Mouse (Mus musculus) heart, adult 2 months (tissue): ENCODE measurements around the gene Prkcz. TPM values are rescaled to one million over a fixed set of nuclear protein-coding genes. Genes with fewer than 3 reads are reported as not detected.
A peak's percentile ranks its signal among the peaks of the same experiment; 100 is the strongest.

ENCODE experiments used
- DNase-seq, 2 experiments: peaks; one replicate each; pipeline ENCODE4 v3.0.0; 2021
- H3K27ac ChIP-seq: fragments of 200-600 bp; 2 replicates; pipeline ENCODE4 v1.8.1; 2022
- H3K27me3 ChIP-seq: fragments of 200-500 bp; 2 replicates; pipeline ENCODE4 v1.6.1; 2012; ENCODE audit warnings: mild to moderate bottlenecking, low read length, inconsistent platforms, mixed read lengths; ENCODE audit not compliant: control insufficient read depth, insufficient read depth
- H3K36me3 ChIP-seq: fragments of 200-500 bp; 2 replicates; pipeline ENCODE4 v1.6.1; 2012; ENCODE audit warnings: low read length, inconsistent platforms; ENCODE audit not compliant: control insufficient read depth, insufficient read depth
- H3K4me1 ChIP-seq: fragments of 200-500 bp; 2 replicates; pipeline ENCODE4 v1.6.1; 2011; ENCODE audit warnings: low read length; ENCODE audit not compliant: control insufficient read depth, insufficient read depth
- H3K4me3 ChIP-seq: fragments of 200-600 bp; 2 replicates; pipeline ENCODE4 v1.8.1; 2022
- H3K79me2 ChIP-seq: fragments of 200-500 bp; replicated peaks from 2 replicates; pipeline ENCODE4 v1.6.1; 2012; ENCODE audit warnings: mild to moderate bottlenecking, inconsistent platforms, low read length, moderate library complexity, mixed read lengths; ENCODE audit not compliant: control insufficient read depth, insufficient read depth
- H3K9ac ChIP-seq: fragments of 200-500 bp; 2 replicates; pipeline ENCODE4 v1.6.1; 2012; ENCODE audit warnings: low read depth, mild to moderate bottlenecking, control low read depth, inconsistent platforms, low read length, mixed read lengths
- CTCF ChIP-seq: fragments of 200-600 bp; IDR thresholded peaks from 2 replicates; pipeline ENCODE4 v1.8.1; 2022; ENCODE audit warnings: antibody characterized with exemption, mild to moderate bottlenecking, moderate library complexity
- EP300 ChIP-seq: fragments of 200-500 bp; IDR thresholded peaks from 2 replicates; pipeline ENCODE4 v1.6.1; 2011; ENCODE audit warnings: low read depth, low read length, control low read depth; ENCODE audit not compliant: insufficient read depth
- POLR2A ChIP-seq: fragments of 200-500 bp; IDR thresholded peaks from 2 replicates; pipeline ENCODE4 v1.6.1; 2011; ENCODE audit warnings: mild to moderate bottlenecking, low read depth, low read length, control low read depth; ENCODE audit not compliant: insufficient read depth
- WGBS: fragments of 180-500 bp; shearing (Covaris S2); methylation state at CpG from one replicate; pipeline ENCODE4 v1.1.7; 2018; 5-methylcytosine and 5-hydroxymethylcytosine counted together
- intact Hi-C: fragments of 180-260 bp; cut with DNase I; formaldehyde crosslinking; loops from one replicate; pipeline ENCODE4 v1.15.1; 2025
- polyA plus RNA-seq: library from polyadenylated mRNA; depleted of rRNA; stranded (reverse); fragments of >200 nt; gene quantifications from 2 replicates; pipeline ENCODE4 v1.2.3, GENCODE M21; 2012
- total RNA-seq, 2 experiments: library from RNA; stranded (reverse); gene quantifications; 2 replicates each; pipeline ENCODE4 v1.2.3; 2021

Gene Prkcz
- total and polyA plus RNA-seq, 3 experiments: 1.5 to 2.6 (median 2.3) TPM

- Histone ChIP-seq H3K4me1 (no peaks in the 10 kb centered on the region), H3K4me3 (no peak overlapping the region), H3K27me3 (no peaks in the 10 kb centered on the region), H3K27ac (no peak overlapping the region), H3K36me3 (no peaks in the 10 kb centered on the region), H3K79me2 (no peaks in the 10 kb centered on the region), H3K9ac (no peak overlapping the region)
- TF ChIP-seq CTCF (no peak), EP300 (no peak), POLR2A (no peak)
- no peak for DNase-seq
- intact Hi-C loops: no loop called here
- WGBS: 59% methylated on average over 7 of the region's 7 CpGs
Observed at GRCm38 (mm10) chr4:155354546-155354945, 6.6 kb downstream of the Prkcz start.

GRCm38 (mm10) chr4:155354035-155354434, 7.1 kb downstream of the Prkcz start:
- intact Hi-C loops: no loop called here
- DNase-seq: no peak
- no peak for TF ChIP-seq EP300
- no peak for TF ChIP-seq CTCF
- no peak for TF ChIP-seq POLR2A
- H3K9ac ChIP-seq: no peak overlapping the region
- H3K27ac ChIP-seq: no peak overlapping the region
- no peak overlapping the region for H3K4me3 ChIP-seq
- no peaks in the 10 kb centered on the region for H3K79me2 ChIP-seq
- H3K4me1 ChIP-seq: no peaks in the 10 kb centered on the region
- no peaks in the 10 kb centered on the region for H3K36me3 ChIP-seq
- H3K27me3 ChIP-seq: no peaks in the 10 kb centered on the region
- 76% methylated on average over 6 of the region's 6 CpGs for WGBS

DNA sequence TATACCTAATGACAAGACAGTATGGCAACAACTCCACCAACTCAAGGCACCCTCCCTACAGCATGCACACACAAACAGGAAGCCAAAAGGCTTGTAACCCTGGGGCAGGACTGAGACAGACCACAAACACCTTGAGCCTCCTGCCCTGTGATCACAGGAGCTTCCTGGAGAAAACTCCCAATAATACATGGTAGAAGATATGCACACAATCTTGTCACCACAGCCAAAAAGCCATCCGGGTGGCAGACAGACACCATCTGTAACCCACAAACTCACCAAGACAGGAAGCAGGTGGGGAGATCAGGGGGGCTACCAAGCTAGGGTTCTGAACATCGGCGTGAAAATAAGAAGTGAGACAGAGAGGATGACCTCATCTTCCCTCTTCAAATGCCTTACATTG, 8.6 kb downstream of the Prkcz start:
- no peaks in the 10 kb centered on the region for H3K36me3 ChIP-seq
- no peak for DNase-seq
- TF ChIP-seq CTCF: no peak
- no peak for TF ChIP-seq EP300
- no peak for TF ChIP-seq POLR2A

DNA sequence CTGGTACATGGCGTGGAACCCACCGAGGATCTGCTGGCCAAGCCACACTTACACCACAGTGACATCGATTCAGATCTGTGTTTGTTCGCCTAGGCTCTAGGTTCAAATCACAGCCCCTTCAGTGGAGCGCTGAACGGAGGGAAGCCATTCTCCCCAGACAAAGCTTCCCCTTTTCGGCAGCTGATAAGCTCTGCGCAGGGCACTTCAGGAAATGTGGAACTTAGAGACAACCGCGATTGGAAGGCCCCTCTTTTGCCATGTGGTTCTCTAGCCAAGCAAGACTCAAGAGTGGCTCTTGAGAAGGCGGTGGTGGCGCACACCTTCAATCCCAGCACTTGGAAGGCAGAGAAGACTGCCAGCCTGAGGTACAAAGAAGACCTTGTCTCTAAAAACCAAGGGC, 14.8 kb downstream of the Prkcz start:
- Histone ChIP-seq H3K27ac (no peak overlapping the region), H3K4me1 (peaks cover 4% of the 10 kb centered on the region), H3K27me3 (peaks cover 3% of the 10 kb centered on the region), H3K36me3 (no peaks in the 10 kb centered on the region), H3K9ac (no peak overlapping the region), H3K79me2 (no peaks in the 10 kb centered on the region), H3K4me3 (no peak overlapping the region)
- TF ChIP-seq POLR2A: no peak
- 65% methylated on average over 12 of the region's 12 CpGs for WGBS
- no peak for DNase-seq
- intact Hi-C loops: no loop called here

More for the DNA sequence above, 8.6 kb downstream of the Prkcz start:
- WGBS: 64% methylated on average over 3 of the region's 3 CpGs
- Histone ChIP-seq H3K4me1 (no peaks in the 10 kb centered on the region), H3K4me3 (no peak overlapping the region), H3K27me3 (no peaks in the 10 kb centered on the region), H3K27ac (no peak overlapping the region), H3K9ac (no peak overlapping the region), H3K79me2 (no peaks in the 10 kb centered on the region)
- intact Hi-C loops: no loop called here

- Histone ChIP-seq H3K27ac (no peak overlapping the region), H3K4me3 (peak overlapping the region; percentile 49), H3K27me3 (peaks cover 3% of the 10 kb centered on the region), H3K79me2 (no peaks in the 10 kb centered on the region), H3K36me3 (no peaks in the 10 kb centered on the region), H3K9ac (peak overlapping the region; percentile 29), H3K4me1 (peaks cover 4% of the 10 kb centered on the region)
- 2% methylated on average over 16 of the region's 16 CpGs for WGBS
- intact Hi-C loops: no loop called here
- peak; percentile 73 for DNase-seq
- TF ChIP-seq EP300 (no peak), CTCF (no peak), POLR2A (no peak)
Observed at GRCm38 (mm10) chr4:155345608-155345953, 15.6 kb downstream of the Prkcz start.

DNA sequence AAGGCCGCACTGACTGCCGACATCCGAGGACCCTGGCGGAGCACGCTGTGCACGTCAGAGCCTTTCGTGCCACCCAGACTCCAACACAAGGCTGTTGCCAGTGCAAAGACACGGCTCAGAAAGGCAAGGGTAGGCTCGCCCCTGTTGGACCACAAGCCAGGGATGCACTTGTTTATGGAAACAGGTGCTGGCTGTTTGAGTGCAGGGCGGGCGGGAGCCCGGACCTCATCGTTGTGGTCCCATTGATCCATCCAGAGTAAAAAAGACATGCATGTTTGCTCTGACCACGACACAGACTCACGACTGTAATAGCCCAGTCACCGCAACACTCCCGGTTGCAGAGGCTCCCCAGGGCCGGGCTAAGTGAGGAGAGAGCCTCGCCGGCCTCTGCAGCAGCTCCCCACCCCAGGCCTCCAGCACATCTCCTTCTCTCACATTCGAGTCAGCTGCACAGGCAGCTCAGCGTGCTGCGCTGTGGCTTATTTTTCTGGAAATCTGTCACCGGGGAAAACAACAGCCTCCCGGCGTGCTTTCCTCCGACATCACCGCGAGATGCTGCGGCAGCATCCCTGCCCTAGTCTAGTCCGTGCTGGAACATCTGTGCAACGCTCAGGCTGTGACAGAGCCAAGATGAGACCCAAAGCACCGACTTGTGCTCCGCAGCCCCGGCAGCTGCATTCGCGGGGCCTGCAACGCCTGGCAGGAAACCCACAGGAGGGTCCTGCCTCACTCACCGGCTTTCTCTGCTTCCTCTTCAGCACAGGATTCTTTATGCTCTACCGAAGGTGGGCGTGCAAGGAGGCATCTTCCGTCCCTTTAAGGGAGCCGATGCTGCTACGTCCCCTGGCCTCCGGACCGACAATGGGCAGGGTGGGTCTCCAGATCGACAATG, 16.2 kb downstream of the Prkcz start:
- intact Hi-C loops: no loop called here
- Histone ChIP-seq H3K27ac (no peak overlapping the region), H3K4me1 (peaks cover 4% of the 10 kb centered on the region), H3K27me3 (peaks cover 3% of the 10 kb centered on the region), H3K9ac (peak overlapping the region; percentile 29), H3K4me3 (peak overlapping the region; percentile 49), H3K36me3 (no peaks in the 10 kb centered on the region), H3K79me2 (no peaks in the 10 kb centered on the region)
- WGBS: 14% methylated on average over 47 of the region's 47 CpGs
- TF ChIP-seq POLR2A (no peak), CTCF (no peak), EP300 (no peak)
- no peak for DNase-seq
